Mouse (Mus musculus): Measurements from ENCODE around the gene Brip1.
A peak's percentile ranks its signal among the peaks of the same experiment; 100 is the strongest.
"Not testable (repeated sequence)": the region's sequence is repeated elsewhere in the genome, so short reads cannot be mapped to it uniquely, and the experiment has no call there.

The Brip1 gene

GRCm38 (mm10) chr11:86201037-86201786 is at the start of gene Brip1:
Brip1 (minus strand) TSS chr11:86201193.
- DNase-seq: peak; percentile 93

DNA sequence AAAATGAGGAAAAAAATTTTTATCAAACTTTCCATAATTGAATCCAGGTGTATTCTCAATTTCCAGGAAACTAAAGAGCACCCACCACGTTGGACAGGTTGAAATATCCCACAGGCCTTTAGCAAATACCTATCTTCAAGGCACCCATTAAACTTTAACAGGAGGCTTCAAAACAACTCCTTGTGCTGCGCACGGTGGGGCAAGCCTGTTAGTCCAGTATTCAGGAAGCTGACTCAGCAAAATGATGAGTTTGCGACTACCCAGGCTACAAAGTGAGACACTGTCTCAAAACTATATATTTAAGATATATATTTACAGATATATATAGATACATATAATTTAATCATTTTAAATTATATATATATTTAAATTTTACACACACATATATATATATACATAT is 31.5 kb upstream of the Brip1 start:
- DNase-seq: peak; percentile 60

GRCm38 (mm10) chr11:86231781-86232350 is 30.9 kb upstream of the Brip1 start:
- peak; percentile 57 for DNase-seq

- DNase-seq: no peak
Observed at GRCm38 (mm10) chr11:86226646-86227180, 25.7 kb upstream of the Brip1 start.

DNA sequence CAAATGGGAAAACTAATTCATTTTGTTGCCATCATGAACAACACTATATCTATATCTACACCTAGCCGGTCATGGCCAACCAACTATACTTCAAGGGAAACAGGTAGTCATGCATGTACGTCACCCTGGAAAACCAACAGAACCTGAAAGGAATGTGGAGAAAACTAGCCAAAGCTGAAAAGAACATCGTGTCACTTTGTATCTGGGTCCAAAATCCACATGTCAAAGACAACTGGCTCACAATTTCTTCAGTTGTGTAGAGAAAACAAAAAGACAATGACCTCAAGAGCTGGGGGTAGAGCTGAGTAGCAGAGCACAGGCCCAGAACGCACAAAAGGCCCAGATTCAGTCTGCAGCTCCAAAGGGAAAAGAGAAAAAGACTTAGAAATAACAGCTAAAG is 24.8 kb upstream of the Brip1 start:
- DNase-seq: no peak

DNA sequence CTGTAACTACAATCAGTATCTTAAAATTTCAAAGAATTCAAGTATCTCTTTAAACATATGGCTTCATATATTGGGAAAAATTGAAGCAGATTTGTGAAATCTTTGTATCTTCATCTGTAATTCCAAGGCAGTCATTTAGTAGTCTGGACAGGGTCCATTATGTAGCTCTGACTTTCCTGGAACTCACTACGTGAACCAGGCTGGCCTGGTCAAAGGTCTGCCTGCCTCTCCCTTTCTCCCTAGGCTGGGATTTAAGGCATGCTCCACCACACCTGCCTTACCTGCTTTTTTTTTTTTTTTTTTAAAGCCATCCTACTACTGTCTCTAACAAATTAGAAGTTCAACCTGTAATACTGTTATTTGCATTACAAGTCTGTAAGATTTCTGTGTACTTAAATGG is 10.8 kb upstream of the Brip1 start:
- peak; percentile 52 for DNase-seq

DNA sequence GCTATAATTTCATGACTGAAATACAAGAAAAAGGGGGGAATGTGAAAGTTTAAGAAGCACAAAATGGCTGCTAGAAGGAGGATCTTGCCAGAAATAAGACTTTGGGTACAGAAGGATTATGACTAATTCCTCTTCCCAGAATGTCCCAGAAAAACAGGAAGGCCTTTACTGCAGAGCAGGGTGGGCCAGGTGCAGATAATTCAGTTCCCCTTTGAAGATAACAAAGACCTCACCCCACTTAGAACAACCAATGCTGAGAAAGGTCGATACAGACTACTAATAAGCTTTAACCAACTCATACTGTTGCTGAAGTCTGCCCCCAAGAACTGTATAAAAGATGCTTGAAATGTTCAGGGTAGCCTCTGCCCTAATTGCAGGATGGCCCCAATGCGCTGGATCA is 8.1 kb upstream of the Brip1 start:
- DNase-seq: no peak

DNA sequence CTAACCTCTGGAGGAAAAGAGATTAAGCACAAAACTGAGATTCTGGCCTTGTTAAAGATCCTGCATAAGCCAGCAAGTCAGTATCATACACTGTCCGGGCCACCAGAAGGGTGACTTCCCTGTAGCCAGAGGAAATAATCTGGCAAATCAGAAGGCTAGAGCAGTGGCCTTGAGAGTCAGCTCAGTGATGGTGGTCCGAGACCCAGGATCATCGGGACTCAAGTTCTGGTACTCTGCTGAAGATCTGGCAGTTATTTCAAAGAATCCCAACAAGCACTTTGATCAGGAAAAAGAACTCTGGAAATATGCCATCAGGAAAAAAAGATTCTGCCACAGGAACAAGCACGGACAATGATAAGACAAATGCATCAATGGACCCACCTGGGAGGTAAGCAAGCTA is 4.9 kb upstream of the Brip1 start:
- DNase-seq: no peak

GRCm38 (mm10) chr11:86205031-86205430 is 4.0 kb upstream of the Brip1 start:
- DNase-seq: no peak

- DNase-seq: no peak
Observed at GRCm38 (mm10) chr11:86201901-86202675, 1.1 kb upstream of the Brip1 start.

DNA sequence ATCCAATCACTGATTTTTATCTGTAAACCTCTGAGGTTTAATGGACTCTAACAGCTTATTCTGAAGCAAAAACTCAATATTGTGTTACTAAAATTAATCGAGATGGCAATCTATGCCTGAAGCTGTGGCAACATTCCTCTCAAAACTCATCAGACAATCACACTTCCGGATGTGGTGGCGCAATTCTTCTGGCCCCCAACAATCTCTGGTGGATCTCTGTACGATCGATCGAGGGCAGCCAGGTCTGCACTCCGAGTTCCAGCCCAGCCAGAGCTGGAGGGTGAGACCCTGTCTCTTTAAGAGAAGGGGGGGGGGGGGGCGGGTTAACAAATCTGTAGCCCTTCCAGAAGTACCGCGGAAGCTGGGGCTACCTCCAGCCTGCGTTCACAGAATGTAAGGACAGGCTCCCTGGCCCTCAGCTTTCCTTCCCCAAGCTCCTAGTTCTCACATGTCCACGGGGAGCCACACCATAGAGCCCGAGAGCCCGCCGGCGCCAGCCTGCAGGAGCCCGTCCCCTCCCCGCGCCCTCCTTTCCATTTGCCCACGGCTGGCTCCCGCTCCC is 452 bp downstream of the Brip1 start:
- DNase-seq: no peak

DNA sequence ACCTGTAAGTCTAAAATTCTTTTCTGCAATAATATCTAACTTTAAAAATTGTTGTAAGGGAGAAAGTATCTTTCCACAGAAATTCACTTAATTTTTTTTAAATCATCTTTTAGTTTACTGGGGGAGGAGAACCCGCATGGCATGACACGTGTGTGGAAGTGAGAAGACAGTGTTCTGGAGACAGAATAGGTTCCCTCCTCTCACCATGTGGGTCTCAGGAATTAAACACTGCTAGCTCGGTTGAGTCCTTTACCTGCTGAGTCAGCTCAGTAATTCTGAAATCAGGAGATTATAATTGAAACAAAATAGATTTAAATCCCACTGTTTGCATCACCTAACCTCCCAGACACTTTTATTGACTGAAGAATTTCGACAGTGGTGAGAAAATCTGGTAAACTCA is 1.3 kb downstream of the Brip1 start:
- DNase-seq: no peak

GRCm38 (mm10) chr11:86185224-86185623 is 15.8 kb downstream of the Brip1 start:
- not testable (repeated sequence) for DNase-seq

- DNase-seq: no peak
Observed at GRCm38 (mm10) chr11:86175833-86176232, 25.2 kb downstream of the Brip1 start.

- peak; percentile 32 for DNase-seq
Observed at GRCm38 (mm10) chr11:86174173-86174572, 26.8 kb downstream of the Brip1 start.

GRCm38 (mm10) chr11:86170743-86171142 is 30.2 kb downstream of the Brip1 start:
- no peak for DNase-seq

DNA sequence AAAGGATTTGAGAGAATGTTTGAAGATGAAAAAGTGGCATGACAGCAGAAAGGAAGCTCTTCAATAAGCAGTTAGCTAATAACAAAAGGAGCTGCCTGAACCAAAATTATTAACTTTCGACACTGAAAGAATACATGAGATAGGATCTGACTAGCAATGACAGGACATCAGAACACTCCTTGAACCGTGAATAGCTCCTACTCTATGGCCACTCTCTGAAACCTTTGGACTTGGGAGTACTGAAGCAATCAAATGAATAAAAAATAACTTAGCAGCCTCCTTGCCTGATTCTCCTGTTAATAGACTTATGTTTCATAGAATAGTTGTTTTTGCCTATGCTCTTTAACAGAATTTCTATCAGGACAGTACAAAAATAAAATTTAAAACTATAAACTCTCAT is 40.7 kb downstream of the Brip1 start:
- DNase-seq: peak; percentile 11

GRCm38 (mm10) chr11:86158950-86159349 is 42.0 kb downstream of the Brip1 start:
- DNase-seq: no peak

- no peak for DNase-seq
Observed at GRCm38 (mm10) chr11:86155638-86156037, 45.4 kb downstream of the Brip1 start.

DNA sequence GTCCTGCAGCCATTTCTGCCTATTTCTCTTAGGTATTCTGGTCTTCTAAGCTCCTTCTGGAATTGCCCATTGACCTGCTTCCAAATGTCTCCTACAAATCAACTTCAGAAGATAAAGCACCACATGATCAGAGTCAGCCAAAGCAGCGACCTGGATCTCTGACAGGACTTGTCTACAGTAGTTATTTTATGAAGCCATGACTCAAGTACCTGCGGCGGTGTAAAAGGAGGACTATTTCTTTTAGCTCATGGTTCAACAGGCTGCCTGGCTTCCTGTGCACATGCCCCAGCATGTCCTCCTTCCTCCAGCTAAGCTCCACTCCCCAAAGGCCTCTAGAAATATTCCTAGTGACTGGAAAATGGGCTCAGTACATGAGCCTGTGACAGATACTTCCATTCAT is 69.7 kb downstream of the Brip1 start:
- no peak for DNase-seq

- no peak for DNase-seq
Observed at GRCm38 (mm10) chr11:86117078-86117869, 83.7 kb downstream of the Brip1 start.

GRCm38 (mm10) chr11:86115955-86116354 is 85.0 kb downstream of the Brip1 start:
- no peak for DNase-seq

DNA sequence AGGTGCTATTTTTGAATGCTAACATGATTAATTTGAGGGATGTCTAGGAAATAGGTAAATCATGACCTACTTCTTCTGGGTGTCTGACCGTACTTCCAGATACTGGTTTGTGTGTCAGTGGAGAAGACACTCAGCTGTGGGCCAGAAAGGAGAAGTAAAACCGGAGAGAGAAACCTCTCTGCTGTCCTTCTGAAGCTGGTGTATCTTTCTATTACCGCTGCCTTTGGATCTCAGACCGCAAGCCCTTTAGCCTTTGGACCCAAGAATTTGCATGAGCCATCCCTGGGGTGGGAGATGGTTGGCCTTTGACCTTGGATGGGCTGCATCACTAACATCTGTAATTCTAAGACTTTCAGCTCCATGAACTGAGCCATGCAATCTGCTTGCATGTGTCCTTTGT is 93.7 kb downstream of the Brip1 start:
- DNase-seq: no peak

Data from kidney, adult 11 months (tissue).